Comparison of ENCODE assay signal across 16 mouse cellular contexts in genomic region chr7:137010451-137010850, GRCm38 (mm10).
"Had no signal": no experiment of that assay in that cellular context is flagged by ENCODE, and none has a peak within 500 bp of the region (broad histone marks: within the 10 kb centered on the region; RNA-seq: fewer than 3 reads in every experiment).

No protein-coding gene starts in this region.

- H3K9ac ChIP-seq: liver, embryonic 13.5 days; liver, postnatal 0 days; lung, embryonic 15.5 days; midbrain, embryonic 15.5 days; neural tube, embryonic 12.5 days had no signal

- H3K27me3 ChIP-seq: liver, embryonic 13.5 days; megakaryocyte, embryonic 14.5 days; neural tube, embryonic 12.5 days had no signal

- H3K4me2 ChIP-seq: liver, embryonic 13.5 days; lung, embryonic 15.5 days; midbrain, embryonic 11.5 days; midbrain, embryonic 15.5 days; neural tube, embryonic 12.5 days had no signal

- ATAC-seq: liver, postnatal 0 days; midbrain, embryonic 15.5 days had no signal

- H3K4me3 ChIP-seq: layer of hippocampus, adult 2 months; liver, embryonic 13.5 days; lung, embryonic 15.5 days; midbrain, embryonic 15.5 days; neural tube, embryonic 12.5 days had no signal

- H3K36me3 ChIP-seq: liver, embryonic 13.5 days; lung, embryonic 15.5 days; midbrain, embryonic 15.5 days; neural tube, embryonic 12.5 days had no signal

- H3K9me3 ChIP-seq: liver, embryonic 13.5 days; lung, embryonic 15.5 days; midbrain, embryonic 15.5 days; neural tube, embryonic 12.5 days had no signal

- H3K4me1 ChIP-seq: liver, embryonic 13.5 days; lung, embryonic 15.5 days; megakaryocyte, embryonic 14.5 days had no signal

- DNase-seq: liver; liver, embryonic 13.5 days; liver, postnatal 0 days; lung, postnatal 14 days; retina, postnatal 1 day; right cerebral cortex, postnatal 4 days; spleen, adult 18-20 months; thymus, adult 18-20 months; thymus, postnatal 14 days had no signal

- H3K27ac ChIP-seq: layer of hippocampus, adult 2 months; liver, embryonic 13.5 days; lung, embryonic 15.5 days; macrophage; midbrain, embryonic 15.5 days; neural tube, embryonic 12.5 days had no signal
